In the genomic region with DNA sequence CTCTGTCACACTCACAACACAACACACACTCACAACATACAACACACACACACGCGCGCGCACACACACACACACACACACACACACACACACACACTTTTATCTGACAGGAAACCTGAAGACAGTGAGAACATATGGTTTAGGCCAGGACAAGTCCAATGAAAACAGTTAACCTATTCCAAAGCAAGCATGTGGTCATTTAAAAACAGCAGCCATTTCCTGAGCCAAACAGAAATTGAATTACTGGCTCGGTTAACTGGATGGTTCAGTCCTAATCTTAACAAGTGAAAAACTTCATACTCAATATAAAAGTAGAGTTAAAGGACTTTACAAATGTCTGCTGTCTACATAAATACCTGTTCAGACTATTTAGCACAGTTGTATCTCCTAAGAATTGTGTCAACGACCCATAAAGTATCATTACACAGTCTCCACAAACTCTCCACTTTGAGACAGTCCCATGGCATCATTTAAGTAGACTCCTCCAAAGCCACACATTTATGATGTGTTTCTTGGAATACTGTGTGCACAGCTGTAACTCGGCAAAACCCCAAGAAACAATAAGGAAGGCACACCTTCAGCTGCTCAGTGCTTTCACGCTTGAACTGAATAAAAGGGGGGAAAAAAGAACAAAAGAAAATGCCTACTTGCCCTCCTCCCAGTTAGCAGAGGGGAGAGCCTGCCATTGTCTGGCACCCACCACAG, we compare ENCODE assay signal across 21 mouse cellular contexts.
DNase-seq lines count a peak whose midpoint lies in the region; ATAC-seq and TF ChIP-seq lines count a peak whose summit lies in the region.
"Had no signal": no experiment of that assay in that cellular context is flagged by ENCODE, and none has a peak within 500 bp of the region (broad histone marks: within the 10 kb centered on the region; RNA-seq: fewer than 3 reads in every experiment).

No protein-coding gene starts in this region.

- ATAC-seq in heart, postnatal 0 days (ENCODE audit: insufficient read depth, low read depth), result no peak
- ATAC-seq in limb, embryonic 15.5 days (ENCODE audit: insufficient number of reproducible peaks, low FRiP score, low TSS enrichment, low read depth), result peak; percentile 83
- ATAC-seq: forebrain, embryonic 15.5 days; midbrain, embryonic 16.5 days had no signal

- no peak for TF ChIP-seq POLR2A in heart, adult 2 months (IDR thresholded peaks at IDR 0.05; ENCODE audit: insufficient read depth, low read depth, low read length)

- H3K27ac ChIP-seq in heart, postnatal 0 days (ENCODE audit: low read depth), result 0 out of 2 replicates have a peak overlapping the region, but pooled peaks have one; percentile 6
- H3K27ac ChIP-seq in heart, adult 2 months, result no peak overlapping the region
- peak overlapping the region; percentile 68; the same call in 1 of the 2 replicates for H3K27ac ChIP-seq in limb, embryonic 15.5 days
- H3K27ac ChIP-seq: forebrain, embryonic 10.5 days; forebrain, embryonic 15.5 days; hindbrain, embryonic 10.5 days; hindbrain, embryonic 15.5 days; kidney, embryonic 15.5 days; layer of hippocampus, adult 2 months; left cerebral cortex, adult 2 months; lung, embryonic 15.5 days had no signal

- 77% methylated on average over 8 of the region's 8 CpGs for WGBS in heart, postnatal 0 days
- WGBS in heart, adult 2 months, result 61% methylated on average over 8 of the region's 8 CpGs
- 55% methylated on average over 8 of the region's 8 CpGs for WGBS in limb, embryonic 15.5 days

- peak; percentile 10 to 12 for DNase-seq in heart, adult 9 months (ENCODE audit: low spot score in 2 of 2)
- DNase-seq in heart, adult 8-10 months (ENCODE audit: low spot score), result no peak
- DNase-seq in heart, postnatal 0 days (ENCODE audit: low spot score), result peak; percentile 50
- DNase-seq in heart, adult 2 months, result no peak
- DNase-seq in heart, postnatal 10 days, result peak; percentile 36 to 43
- DNase-seq in left cerebral cortex, postnatal 14 days (ENCODE audit: low spot score in 2 of 2), result no peak
- DNase-seq: cerebellum, adult 18-20 months; kidney, adult 11 months; right cerebral cortex, postnatal 25 days had no signal

- TF ChIP-seq EP300 in heart, postnatal 0 days (IDR thresholded peaks at IDR 0.05; ENCODE audit: low read depth), result no peak
- no peak for TF ChIP-seq EP300 in heart, adult 2 months (IDR thresholded peaks at IDR 0.05; ENCODE audit: insufficient read depth, low read depth, low read length)

- no peaks in the 10 kb centered on the region for H3K36me3 ChIP-seq in heart, postnatal 0 days (replicated peaks; ENCODE audit: control insufficient read depth, insufficient read depth, low read length)
- no peaks in the 10 kb centered on the region for H3K36me3 ChIP-seq in heart, adult 2 months (ENCODE audit: control insufficient read depth, insufficient read depth, low read length)
- no peaks in the 10 kb centered on the region for H3K36me3 ChIP-seq in limb, embryonic 15.5 days
- H3K36me3 ChIP-seq: forebrain, embryonic 10.5 days; forebrain, embryonic 15.5 days; hindbrain, embryonic 10.5 days; hindbrain, embryonic 15.5 days; kidney, embryonic 15.5 days; lung, embryonic 15.5 days had no signal

- no peaks in the 10 kb centered on the region for H3K27me3 ChIP-seq in heart, postnatal 0 days (ENCODE audit: control insufficient read depth, insufficient read depth, low read length)
- no peaks in the 10 kb centered on the region for H3K27me3 ChIP-seq in heart, adult 2 months (ENCODE audit: control insufficient read depth, insufficient read depth, low read length)
- no peaks in the 10 kb centered on the region for H3K27me3 ChIP-seq in limb, embryonic 15.5 days
- H3K27me3 ChIP-seq: forebrain, embryonic 15.5 days; hindbrain, embryonic 15.5 days; kidney, embryonic 15.5 days; lung, embryonic 15.5 days had no signal

- intact Hi-C loops in heart, adult 2 months (cut with DNase I), result no loop called here
- intact Hi-C loops in heart, postnatal 10 days (cut with DNase I), result no loop called here
- intact Hi-C loops in left cerebral cortex, postnatal 14 days (cut with DNase I), result no loop called here

- no peak overlapping the region for H3K4me2 ChIP-seq in heart, postnatal 0 days (ENCODE audit: low read depth, low read length)
- no peak overlapping the region for H3K4me2 ChIP-seq in limb, embryonic 15.5 days
- H3K4me2 ChIP-seq: forebrain, embryonic 15.5 days; hindbrain, embryonic 15.5 days; kidney, embryonic 15.5 days; liver, embryonic 11.5 days; lung, embryonic 15.5 days; midbrain, embryonic 11.5 days had no signal

- no peak overlapping the region for H3K9ac ChIP-seq in heart, postnatal 0 days (replicated peaks; ENCODE audit: low read depth, low read length)
- H3K9ac ChIP-seq in heart, adult 2 months (ENCODE audit: low read depth, low read length), result no peak overlapping the region
- no peak overlapping the region for H3K9ac ChIP-seq in limb, embryonic 15.5 days
- H3K9ac ChIP-seq: forebrain, embryonic 15.5 days; hindbrain, embryonic 15.5 days; kidney, embryonic 15.5 days; lung, embryonic 15.5 days had no signal

- TF ChIP-seq CTCF in heart, postnatal 0 days (IDR thresholded peaks at IDR 0.05; ENCODE audit: low read depth), result no peak
- no peak for TF ChIP-seq CTCF in heart, adult 2 months (IDR thresholded peaks at IDR 0.05)

- H3K4me3 ChIP-seq in heart, postnatal 0 days (ENCODE audit: low read depth, low read length), result no peak overlapping the region
- no peak overlapping the region for H3K4me3 ChIP-seq in heart, adult 2 months
- no peak overlapping the region for H3K4me3 ChIP-seq in limb, embryonic 15.5 days
- H3K4me3 ChIP-seq: forebrain, embryonic 10.5 days; forebrain, embryonic 15.5 days; hindbrain, embryonic 10.5 days; hindbrain, embryonic 15.5 days; kidney, embryonic 15.5 days; layer of hippocampus, adult 2 months; left cerebral cortex, adult 2 months; lung, embryonic 15.5 days had no signal

- H3K4me1 ChIP-seq in heart, postnatal 0 days (ENCODE audit: control insufficient read depth, insufficient read depth), result no peaks in the 10 kb centered on the region
- no peaks in the 10 kb centered on the region for H3K4me1 ChIP-seq in heart, adult 2 months (ENCODE audit: control insufficient read depth, insufficient read depth, low read length)
- peaks cover 18% of the 10 kb centered on the region for H3K4me1 ChIP-seq in limb, embryonic 15.5 days
- H3K4me1 ChIP-seq: kidney, embryonic 15.5 days had no signal

- H3K79me2 ChIP-seq in heart, adult 2 months (replicated peaks; ENCODE audit: control insufficient read depth, insufficient read depth, low read length), result no peaks in the 10 kb centered on the region

- no peaks in the 10 kb centered on the region for H3K9me3 ChIP-seq in heart, postnatal 0 days (replicated peaks; ENCODE audit: control insufficient read depth, low read length)
- no peaks in the 10 kb centered on the region for H3K9me3 ChIP-seq in limb, embryonic 15.5 days
- H3K9me3 ChIP-seq: forebrain, embryonic 10.5 days; forebrain, embryonic 15.5 days; hindbrain, embryonic 10.5 days; hindbrain, embryonic 15.5 days; kidney, embryonic 15.5 days; lung, embryonic 15.5 days had no signal

Comparison
In these comparisons a context has a peak if more than half of its experiments do, and no peak if none do; other contexts are left out.
1. DNase-seq: peak in heart, adult 9 months (2 of 2), heart, postnatal 0 days (single experiment) and heart, postnatal 10 days (2 of 2); none in heart, adult 8-10 months (single experiment), heart, adult 2 months (0 of 2) and left cerebral cortex, postnatal 14 days (0 of 2).